Mouse (Mus musculus) MEL (cell line): ENCODE results near the gene Kdelc2. TPM values are rescaled to one million over a fixed set of nuclear protein-coding genes. Genes with fewer than 3 reads are reported as not detected.

Experiments
- DNase-seq: peaks from one replicate; pipeline ENCODE4 v3.0.0; 2011; ENCODE audit warnings: low read depth, low spot score
- H3K27ac ChIP-seq: 2 replicates; pipeline ENCODE4 v1.5.1; 2012; ENCODE audit warnings: low read depth, mild to moderate bottlenecking, control low read depth, low read length, moderate library complexity; ENCODE audit not compliant: control insufficient read depth
- H3K27me3 ChIP-seq, 2 experiments: fragments of 150-350 bp in 1 of 2; sonication (generic) in 1 of 2; 2 replicates each; pipeline ENCODE4 v1.6.1; 2012; ENCODE audit warnings: low read length in 2 of 2, mild to moderate bottlenecking in 2 of 2, improper control_type of control experiment in 1 of 2, moderate library complexity in 1 of 2; ENCODE audit not compliant: insufficient read depth in 2 of 2, control insufficient read depth in 1 of 2
- H3K36me3 ChIP-seq, 2 experiments: 2 replicates each; pipeline ENCODE4 v1.6.1; 2012 to 2014; ENCODE audit warnings: low read length in 2 of 2, improper control_type of control experiment in 1 of 2, inconsistent platforms in 1 of 2, mild to moderate bottlenecking in 1 of 2; ENCODE audit not compliant: insufficient read depth in 2 of 2, control insufficient read depth in 1 of 2
- H3K4me1 ChIP-seq, 2 experiments: fragments of 150-350 bp in 1 of 2; sonication (generic) in 1 of 2; 2 replicates each; pipeline ENCODE4 v1.6.1; 2012; ENCODE audit warnings: low read length in 2 of 2, improper control_type of control experiment in 1 of 2, mild to moderate bottlenecking in 1 of 2; ENCODE audit not compliant: insufficient read depth in 2 of 2, control insufficient read depth in 1 of 2
- H3K4me3 ChIP-seq, 2 experiments: fragments of 150-350 bp in 1 of 2; sonication (generic) in 1 of 2; 2 replicates each; pipeline ENCODE4 v1.5.1; 2012; ENCODE audit warnings: low read depth in 2 of 2, low read length in 2 of 2, mild to moderate bottlenecking in 2 of 2, moderate library complexity in 2 of 2, control low read depth in 1 of 2, improper control_type of control experiment in 1 of 2; ENCODE audit not compliant: control insufficient read depth in 1 of 2, insufficient read depth in 1 of 2
- H3K79me2 ChIP-seq: 2 replicates; pipeline ENCODE4 v1.6.1; 2012; ENCODE audit warnings: mild to moderate bottlenecking, low read length, moderate library complexity; ENCODE audit not compliant: control insufficient read depth, poor library complexity, insufficient read depth
- H3K9ac ChIP-seq: 2 replicates; pipeline ENCODE4 v1.6.1; 2012; ENCODE audit warnings: low read depth, mild to moderate bottlenecking, control low read depth, low read length, moderate library complexity; ENCODE audit not compliant: control insufficient read depth, poor library complexity, severe bottlenecking
- H3K9me3 ChIP-seq: fragments of 150-350 bp; sonication (generic); replicated peaks from 2 replicates; pipeline ENCODE4 v1.6.1; 2012; ENCODE audit warnings: mild to moderate bottlenecking, low read length, improper control_type of control experiment, moderate library complexity; ENCODE audit not compliant: insufficient read depth
- BHLHE40 ChIP-seq: IDR thresholded peaks from 2 replicates; pipeline ENCODE4 v1.6.1; 2012; ENCODE audit warnings: low read depth, mild to moderate bottlenecking, inconsistent platforms, low read length, improper control_type of control experiment, borderline replicate concordance
- CHD1 ChIP-seq: IDR thresholded peaks from 2 replicates; pipeline ENCODE4 v1.6.1; 2012; ENCODE audit warnings: low read depth, mild to moderate bottlenecking, inconsistent platforms, low read length, improper control_type of control experiment
- GATA1 ChIP-seq: IDR thresholded peaks from 2 replicates; pipeline ENCODE4 v1.6.1; 2011; ENCODE audit warnings: low read depth, low read length, improper control_type of control experiment
- KAT2A ChIP-seq: conservative IDR thresholded peaks from 2 replicates; pipeline ENCODE4 v1.6.1; 2012; ENCODE audit warnings: low read depth, low read length, improper control_type of control experiment, inconsistent platforms
- MAX ChIP-seq: IDR thresholded peaks from 2 replicates; pipeline ENCODE4 v1.6.1; 2011; ENCODE audit warnings: low read length, improper control_type of control experiment
- MYC ChIP-seq: IDR thresholded peaks from 2 replicates; pipeline ENCODE4 v1.6.1; 2011; ENCODE audit warnings: low read depth, mild to moderate bottlenecking, low read length, improper control_type of control experiment, moderate library complexity
- POLR2AphosphoS2 ChIP-seq: IDR thresholded peaks from 2 replicates; pipeline ENCODE4 v1.6.1; 2011; ENCODE audit warnings: low read length, improper control_type of control experiment
- ZKSCAN1 ChIP-seq: IDR thresholded peaks from 2 replicates; pipeline ENCODE4 v1.6.1; 2012; ENCODE audit warnings: low read depth, mild to moderate bottlenecking, inconsistent platforms, low read length, improper control_type of control experiment, moderate library complexity
- ZNF384 ChIP-seq: IDR thresholded peaks from 2 replicates; pipeline ENCODE4 v1.6.1; 2012; ENCODE audit warnings: low read depth, mild to moderate bottlenecking, inconsistent platforms, low read length, improper control_type of control experiment
- polyA plus RNA-seq, 2 experiments: library from polyadenylated mRNA; stranded (reverse) in 1 of 2; unstranded in 1 of 2; fragments of >175 nt in 1 of 2; fragments of >200 nt in 1 of 2; gene quantifications; 2 replicates each; pipeline versions ENCODE4 v1.2.1 to v1.2.4; 2012; ENCODE audit warnings: low replicate concordance in 2 of 2, low read depth in 1 of 2; ENCODE audit not compliant: insufficient read length in 2 of 2, insufficient read depth in 1 of 2, missing spikeins in 1 of 2
- total RNA-seq: library from RNA; depleted of rRNA; stranded (reverse); fragments of 300-350 nt; gene quantifications from 2 replicates; pipeline ENCODE4 v1.2.3, GENCODE M21; 2012; rRNA removed

Gene Kdelc2
- total and polyA plus RNA-seq, 3 experiments = 0.04 to 0.31 TPM; not detected in 1

- H3K4me3 ChIP-seq = no peak overlapping the region
Measured at GRCm38 (mm10) chr9:53435830-53436570, 52.2 kb downstream of the Kdelc2 start.

DNA sequence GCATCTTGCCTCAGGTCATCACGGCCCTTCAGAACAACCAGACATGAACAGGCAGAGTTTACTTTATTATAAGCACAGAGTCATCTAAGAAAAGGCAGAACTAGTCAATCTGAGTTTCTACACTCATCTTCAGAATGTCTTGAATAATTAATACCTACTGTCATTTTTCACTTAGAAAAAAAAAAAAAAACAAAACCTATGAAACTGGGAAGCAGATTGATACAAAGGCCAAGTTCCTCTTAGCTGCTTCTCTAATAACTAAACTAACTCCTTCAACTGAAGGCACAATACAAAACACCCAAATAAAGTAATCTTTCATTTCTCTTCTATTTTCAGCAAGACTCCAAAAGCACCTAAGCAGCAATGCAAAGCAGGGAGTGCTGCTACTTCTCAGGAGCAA, 66.8 kb downstream of the Kdelc2 start:
- Histone ChIP-seq H3K4me3 (no peak overlapping the region), H3K27me3 (no peaks in the 10 kb centered on the region), H3K36me3 (peaks cover 16 to 29% of the 10 kb centered on the region in 2 experiments), H3K4me1 (peaks cover 4 to 25% of the 10 kb centered on the region in 2 experiments), H3K79me2 (no peaks in the 10 kb centered on the region), H3K9me3 (no peaks in the 10 kb centered on the region), H3K9ac (no peak overlapping the region), H3K27ac (peak overlapping the region; percentile 63)
- peak; percentile 16 for DNase-seq
- TF ChIP-seq ZNF384 (peak; percentile 72), BHLHE40 (no peak), POLR2AphosphoS2 (no peak), MYC (no peak), MAX (no peak)

More at GRCm38 (mm10) chr9:53435830-53436570, 52.2 kb downstream of the Kdelc2 start:
- H3K9me3 ChIP-seq = no peaks in the 10 kb centered on the region
- no peaks in the 10 kb centered on the region for H3K27me3 ChIP-seq
- H3K4me1 ChIP-seq = no peaks in the 10 kb centered on the region
- DNase-seq = no peak
- H3K27ac ChIP-seq = peak overlapping the region; percentile 21; the same call in 1 of the 2 replicates
- no peak overlapping the region for H3K9ac ChIP-seq
- peaks cover 0 to 3% of the 10 kb centered on the region in 2 experiments; a peak in 1 of 4 replicates for H3K36me3 ChIP-seq
- TF ChIP-seq ZNF384 = no peak
- no peak for TF ChIP-seq KAT2A
- no peak for TF ChIP-seq GATA1
- TF ChIP-seq CHD1 = no peak
- TF ChIP-seq ZKSCAN1 = no peak
- no peak for TF ChIP-seq POLR2AphosphoS2
- no peak for TF ChIP-seq BHLHE40
- no peaks in the 10 kb centered on the region for H3K79me2 ChIP-seq

Other genes with a start within 250 kb of the Kdelc2 start
- 43.6 and 45.1 TPM in 2 replicates for gene Ddx10, start 136.0 kb upstream of the Kdelc2 start, total RNA-seq
- 10 to 100 TPM; 46.5 to 48.4 TPM for gene Ddx10, start 136.0 kb upstream of the Kdelc2 start, polyA plus RNA-seq
- gene Exph5, start 82.4 kb upstream of the Kdelc2 start, total RNA-seq = not detected in 2 replicates
- not detected for gene Exph5, start 82.4 kb upstream of the Kdelc2 start, polyA plus RNA-seq
- gene 4930550C14Rik, start 18.3 kb downstream of the Kdelc2 start, total RNA-seq = 0.08 TPM in 1 of 2 replicates, not detected in the other
- under 1 TPM in 1 of 2 experiments, not detected in 1; 0.08 TPM for gene 4930550C14Rik, start 18.3 kb downstream of the Kdelc2 start, polyA plus RNA-seq
- 16.0 and 18.5 TPM in 2 replicates for gene Atm, start 152.7 kb downstream of the Kdelc2 start, total RNA-seq
- 10 to 100 TPM in 1 of 2 experiments, not detected in 1; 21.4 TPM for gene Atm, start 152.7 kb downstream of the Kdelc2 start, polyA plus RNA-seq
- gene Npat, start 153.0 kb downstream of the Kdelc2 start, total RNA-seq = 12.5 and 14.1 TPM in 2 replicates
- gene Npat, start 153.0 kb downstream of the Kdelc2 start, polyA plus RNA-seq = 10 to 100 TPM in 1 of 2 experiments, not detected in 1; 16.4 TPM
- gene Acat1, start 226.4 kb downstream of the Kdelc2 start, total RNA-seq = 41.0 and 41.8 TPM in 2 replicates
- 100 to 1,000 TPM in 1 of 2 experiments, 10 to 100 TPM in 1; 37.4 to 185 TPM for gene Acat1, start 226.4 kb downstream of the Kdelc2 start, polyA plus RNA-seq